ENCODE assay signal across 14 mouse cellular contexts in genomic region chr14:101481165-101481564, GRCm38 (mm10).
"Had no signal": no experiment of that assay in that cellular context is flagged by ENCODE, and none has a peak within 500 bp of the region (broad histone marks: within the 10 kb centered on the region; RNA-seq: fewer than 3 reads in every experiment).

No protein-coding gene starts in this region.

- H3K27ac ChIP-seq: kidney, postnatal 0 days; layer of hippocampus, adult 2 months; limb, embryonic 13.5 days; liver, embryonic 14.5 days; midbrain, embryonic 10.5 days; neural tube, embryonic 15.5 days; stomach, postnatal 0 days had no signal

- H3K4me1 ChIP-seq: limb, embryonic 13.5 days; midbrain, embryonic 10.5 days; neural tube, embryonic 15.5 days had no signal

- H3K36me3 ChIP-seq: midbrain, embryonic 10.5 days; neural tube, embryonic 15.5 days had no signal

- H3K4me3 ChIP-seq: layer of hippocampus, adult 2 months; limb, embryonic 13.5 days; midbrain, embryonic 10.5 days; myocyte; neural tube, embryonic 15.5 days had no signal

- H3K27me3 ChIP-seq: limb, embryonic 13.5 days; neural tube, embryonic 15.5 days had no signal

- DNase-seq: kidney, adult 8-10 months; kidney, postnatal 4 days; left cerebral cortex, postnatal 4 days; lung, adult 18-20 months; midbrain, embryonic 14.5 days; right cerebral cortex, postnatal 4 days had no signal
